Mouse (Mus musculus): ENCODE data around the gene Nfyb. TPM values are rescaled to one million over a fixed set of nuclear protein-coding genes. Genes with fewer than 3 reads are reported as not detected.
A peak's percentile ranks its signal among the peaks of the same experiment; 100 is the strongest.

Gene Nfyb
- polyA plus RNA-seq, 1 experiment from 2014 or later: 37.6 TPM

GRCm38 (mm10) chr10:82796471-82797118 lies 32.7 kb upstream of the Nfyb start:
- H3K4me1 ChIP-seq (replicated peaks; ENCODE audit: insufficient read depth, low read length): no peaks in the 10 kb centered on the region
- H3K27me3 ChIP-seq (ENCODE audit: insufficient read depth, low read length): no peaks in the 10 kb centered on the region
- H3K36me3 ChIP-seq (ENCODE audit: insufficient read depth, low read length): no peaks in the 10 kb centered on the region
- no peak overlapping the region for H3K27ac ChIP-seq
- no peak overlapping the region for H3K4me2 ChIP-seq (ENCODE audit: low read length)
- no peak overlapping the region for H3K4me3 ChIP-seq (replicated peaks; ENCODE audit: low read depth, low read length)
- TF ChIP-seq CTCF (IDR thresholded peaks at IDR 0.05; ENCODE audit: low read depth): no peak
- no peak overlapping the region for H3K9ac ChIP-seq (ENCODE audit: low read depth, low read length)
- DNase-seq (ENCODE audit: low spot score) (no peak), ATAC-seq (replicated peaks; ENCODE audit: low FRiP score, low read depth) (no peak)
- 36% methylated on average over 12 of the region's 12 CpGs for WGBS
- H3K9me3 ChIP-seq (replicated peaks; ENCODE audit: low read length): no peaks in the 10 kb centered on the region

- Histone ChIP-seq H3K27ac (no peak overlapping the region), H3K36me3 (ENCODE audit: insufficient read depth, low read length) (no peaks in the 10 kb centered on the region), H3K9ac (ENCODE audit: low read depth, low read length) (no peak overlapping the region), H3K4me3 (replicated peaks; ENCODE audit: low read depth, low read length) (no peak overlapping the region), H3K9me3 (replicated peaks; ENCODE audit: low read length) (no peaks in the 10 kb centered on the region), H3K4me2 (ENCODE audit: low read length) (peak overlapping the region; percentile 33), H3K4me1 (replicated peaks; ENCODE audit: insufficient read depth, low read length) (no peaks in the 10 kb centered on the region), H3K27me3 (ENCODE audit: insufficient read depth, low read length) (no peaks in the 10 kb centered on the region)
- no peak for TF ChIP-seq CTCF (IDR thresholded peaks at IDR 0.05; ENCODE audit: low read depth)
- no peak for ATAC-seq (replicated peaks; ENCODE audit: low FRiP score, low read depth)
- DNase-seq (ENCODE audit: low spot score): no peak
- WGBS: 38% methylated on average over 8 of the region's 8 CpGs
Measured at GRCm38 (mm10) chr10:82795767-82796166, 31.8 kb upstream of the Nfyb start.

GRCm38 (mm10) chr10:82795071-82795731 lies 31.3 kb upstream of the Nfyb start:
- no peak overlapping the region for H3K9ac ChIP-seq (ENCODE audit: low read depth, low read length)
- H3K4me1 ChIP-seq (replicated peaks; ENCODE audit: insufficient read depth, low read length): no peaks in the 10 kb centered on the region
- TF ChIP-seq CTCF (IDR thresholded peaks at IDR 0.05; ENCODE audit: low read depth): peak; percentile 65
- H3K27me3 ChIP-seq (ENCODE audit: insufficient read depth, low read length): no peaks in the 10 kb centered on the region
- H3K27ac ChIP-seq: no peak overlapping the region
- 26% methylated on average over 15 of the region's 15 CpGs for WGBS
- H3K36me3 ChIP-seq (ENCODE audit: insufficient read depth, low read length): no peaks in the 10 kb centered on the region
- DNase-seq (ENCODE audit: low spot score) (peak; percentile 55), ATAC-seq (replicated peaks; ENCODE audit: low FRiP score, low read depth) (peak; percentile 44; the same call in 1 of the 2 replicates)
- no peak overlapping the region for H3K4me3 ChIP-seq (replicated peaks; ENCODE audit: low read depth, low read length)
- H3K4me2 ChIP-seq (ENCODE audit: low read length): peak overlapping the region; percentile 33
- no peaks in the 10 kb centered on the region for H3K9me3 ChIP-seq (replicated peaks; ENCODE audit: low read length)

GRCm38 (mm10) chr10:82792311-82792710 lies 28.4 kb upstream of the Nfyb start:
- Histone ChIP-seq H3K36me3 (ENCODE audit: insufficient read depth, low read length) (no peaks in the 10 kb centered on the region), H3K9ac (ENCODE audit: low read depth, low read length) (no peak overlapping the region), H3K4me1 (replicated peaks; ENCODE audit: insufficient read depth, low read length) (no peaks in the 10 kb centered on the region), H3K9me3 (replicated peaks; ENCODE audit: low read length) (no peaks in the 10 kb centered on the region), H3K4me2 (ENCODE audit: low read length) (no peak overlapping the region), H3K27ac (no peak overlapping the region), H3K27me3 (ENCODE audit: insufficient read depth, low read length) (no peaks in the 10 kb centered on the region), H3K4me3 (replicated peaks; ENCODE audit: low read depth, low read length) (no peak overlapping the region)
- TF ChIP-seq CTCF (IDR thresholded peaks at IDR 0.05; ENCODE audit: low read depth): no peak
- ATAC-seq (replicated peaks; ENCODE audit: low FRiP score, low read depth) (no peak), DNase-seq (ENCODE audit: low spot score) (no peak)
- 33% methylated on average over 2 of the region's 2 CpGs for WGBS

- Histone ChIP-seq H3K9me3 (replicated peaks; ENCODE audit: low read length) (no peaks in the 10 kb centered on the region), H3K4me1 (replicated peaks; ENCODE audit: insufficient read depth, low read length) (no peaks in the 10 kb centered on the region), H3K4me3 (replicated peaks; ENCODE audit: low read depth, low read length) (no peak overlapping the region), H3K27me3 (ENCODE audit: insufficient read depth, low read length) (no peaks in the 10 kb centered on the region), H3K36me3 (ENCODE audit: insufficient read depth, low read length) (no peaks in the 10 kb centered on the region), H3K9ac (ENCODE audit: low read depth, low read length) (no peak overlapping the region), H3K4me2 (ENCODE audit: low read length) (no peak overlapping the region), H3K27ac (no peak overlapping the region)
- no peak for ATAC-seq (replicated peaks; ENCODE audit: low FRiP score, low read depth)
- DNase-seq (ENCODE audit: low spot score): no peak
- no peak for TF ChIP-seq CTCF (IDR thresholded peaks at IDR 0.05; ENCODE audit: low read depth)
- WGBS: 92% methylated on average over 3 of the region's 3 CpGs
Measured at GRCm38 (mm10) chr10:82791713-82792112, 27.8 kb upstream of the Nfyb start.

- H3K9ac ChIP-seq (ENCODE audit: low read depth, low read length): no peak overlapping the region
- 90% methylated on average over 5 of the region's 5 CpGs for WGBS
- no peak overlapping the region for H3K4me2 ChIP-seq (ENCODE audit: low read length)
- no peaks in the 10 kb centered on the region for H3K27me3 ChIP-seq (ENCODE audit: insufficient read depth, low read length)
- H3K27ac ChIP-seq: no peak overlapping the region
- DNase-seq (ENCODE audit: low spot score) (no peak), ATAC-seq (replicated peaks; ENCODE audit: low FRiP score, low read depth) (no peak)
- no peaks in the 10 kb centered on the region for H3K4me1 ChIP-seq (replicated peaks; ENCODE audit: insufficient read depth, low read length)
- no peak for TF ChIP-seq CTCF (IDR thresholded peaks at IDR 0.05; ENCODE audit: low read depth)
- no peak overlapping the region for H3K4me3 ChIP-seq (replicated peaks; ENCODE audit: low read depth, low read length)
- H3K9me3 ChIP-seq (replicated peaks; ENCODE audit: low read length): no peaks in the 10 kb centered on the region
- H3K36me3 ChIP-seq (ENCODE audit: insufficient read depth, low read length): no peaks in the 10 kb centered on the region
Measured at GRCm38 (mm10) chr10:82790504-82790903, 26.6 kb upstream of the Nfyb start.

Measured in kidney, postnatal 0 days (tissue).